Mouse (Mus musculus) intestine, postnatal 0 days (tissue): Measurements from ENCODE around the gene Clca2. TPM values are rescaled to one million over a fixed set of nuclear protein-coding genes. Genes with fewer than 3 reads are reported as not detected.

Experiments
- ATAC-seq: fragments of 200-750 bp; cut with Nextera tagmentation; 2 replicates; pipeline ENCODE4 v1.8.0; 2017; ENCODE audit warnings: mild to moderate bottlenecking, moderate TSS enrichment, moderate library complexity
- H3K27ac ChIP-seq: fragments of 300-500 bp; sonication (generic); 2 replicates; pipeline ENCODE4 v1.5.1; 2014; ENCODE audit warnings: mild to moderate bottlenecking, low read depth, low read length, moderate library complexity
- H3K27me3 ChIP-seq: fragments of 300-500 bp; sonication (generic); replicated peaks from 2 replicates; pipeline ENCODE4 v1.6.1; 2014; ENCODE audit warnings: low read length, mixed read lengths; ENCODE audit not compliant: control insufficient read depth, insufficient read depth
- H3K36me3 ChIP-seq: fragments of 300-500 bp; sonication (generic); 2 replicates; pipeline ENCODE4 v1.6.1; 2014; ENCODE audit warnings: mild to moderate bottlenecking, moderate library complexity; ENCODE audit not compliant: control insufficient read depth, insufficient read depth
- H3K4me1 ChIP-seq: fragments of 300-500 bp; sonication (generic); replicated peaks from 2 replicates; pipeline ENCODE4 v1.6.1; 2014; ENCODE audit warnings: antibody characterized with exemption, low read length, mixed read lengths; ENCODE audit not compliant: control insufficient read depth, insufficient read depth
- H3K4me2 ChIP-seq: fragments of 300-500 bp; sonication (generic); replicated peaks from 2 replicates; pipeline ENCODE4 v1.6.1; 2014; ENCODE audit warnings: low read depth, mild to moderate bottlenecking, moderate library complexity
- H3K4me3 ChIP-seq: fragments of 300-500 bp; sonication (generic); 2 replicates; pipeline ENCODE4 v1.5.1; 2014; ENCODE audit warnings: low read depth, low read length
- H3K9ac ChIP-seq: fragments of 300-500 bp; sonication (generic); 2 replicates; pipeline ENCODE4 v1.6.1; 2014; ENCODE audit warnings: mild to moderate bottlenecking, low read depth, low read length
- H3K9me3 ChIP-seq: fragments of 300-500 bp; sonication (generic); 2 replicates; pipeline ENCODE4 v1.6.1; 2016; ENCODE audit warnings: mixed run types; ENCODE audit not compliant: control insufficient read depth
- CTCF ChIP-seq: sonication (generic); IDR thresholded peaks from 2 replicates; pipeline ENCODE4 v1.5.1; 2016; ENCODE audit warnings: low read depth, mild to moderate bottlenecking, control low read depth, antibody characterized with exemption, moderate library complexity
- WGBS: fragments of 180-500 bp; shearing (Covaris S2); extraction: QIAGEN DNeasy Blood & Tissue Kit; methylation state at CpG from one replicate; pipeline ENCODE4 v1.1.7; 2014; 5-methylcytosine and 5-hydroxymethylcytosine counted together
- polyA plus RNA-seq: library from polyadenylated mRNA; unstranded; fragments of >200 nt; fragmentation: Nextera tagmentation; extraction: Ambion mirVana; gene quantifications from 2 replicates; pipeline ENCODE4 v1.2.1, GENCODE M21; 2015

The Clca2 gene
- polyA plus RNA-seq, 1 experiment from 2014 or later, result 0.47 TPM

DNA sequence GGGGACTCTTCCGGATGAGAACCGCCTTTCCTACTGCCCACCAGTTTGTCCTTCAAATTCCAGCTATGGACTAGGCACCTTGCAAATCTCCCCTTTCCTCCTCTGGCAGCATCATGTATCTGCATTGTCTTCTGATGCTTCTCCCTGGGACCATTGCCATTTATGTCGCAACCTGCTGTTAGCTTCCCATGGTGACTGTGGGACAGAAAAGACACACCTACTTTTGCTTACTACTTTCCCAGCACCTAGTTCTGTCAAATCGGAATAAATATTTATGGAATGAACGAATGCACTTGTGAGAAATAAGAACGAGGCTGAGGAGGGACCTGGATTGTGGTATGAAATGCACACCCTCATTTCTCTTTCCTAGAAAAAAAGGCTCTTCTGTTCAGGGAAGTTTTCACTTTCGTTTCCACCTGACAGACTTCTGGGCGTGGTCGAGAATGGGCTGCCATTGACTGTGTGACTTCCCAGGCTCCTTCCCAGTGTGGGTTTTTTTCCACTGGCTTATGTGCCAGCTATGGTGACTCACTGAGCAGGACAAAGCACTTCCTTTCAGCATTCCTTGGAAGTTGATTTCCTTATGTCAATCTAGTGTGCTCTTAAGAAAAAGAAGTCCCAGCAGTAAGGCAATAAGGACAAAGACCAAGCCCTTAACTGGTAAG, 2.8 kb upstream of the Clca2 start:
- Histone ChIP-seq H3K9ac (no peak overlapping the region), H3K27me3 (no peaks in the 10 kb centered on the region), H3K4me3 (peak overlapping the region; percentile 18; the same call in 1 of the 2 replicates), H3K4me1 (no peaks in the 10 kb centered on the region), H3K9me3 (no peaks in the 10 kb centered on the region), H3K4me2 (peak overlapping the region; percentile 50), H3K36me3 (no peaks in the 10 kb centered on the region), H3K27ac (peak overlapping the region; percentile 11; the same call in 1 of the 2 replicates)
- no peak for TF ChIP-seq CTCF
- peak; percentile 95 for ATAC-seq
- WGBS, result 47% methylated on average over 9 of the region's 9 CpGs

DNA sequence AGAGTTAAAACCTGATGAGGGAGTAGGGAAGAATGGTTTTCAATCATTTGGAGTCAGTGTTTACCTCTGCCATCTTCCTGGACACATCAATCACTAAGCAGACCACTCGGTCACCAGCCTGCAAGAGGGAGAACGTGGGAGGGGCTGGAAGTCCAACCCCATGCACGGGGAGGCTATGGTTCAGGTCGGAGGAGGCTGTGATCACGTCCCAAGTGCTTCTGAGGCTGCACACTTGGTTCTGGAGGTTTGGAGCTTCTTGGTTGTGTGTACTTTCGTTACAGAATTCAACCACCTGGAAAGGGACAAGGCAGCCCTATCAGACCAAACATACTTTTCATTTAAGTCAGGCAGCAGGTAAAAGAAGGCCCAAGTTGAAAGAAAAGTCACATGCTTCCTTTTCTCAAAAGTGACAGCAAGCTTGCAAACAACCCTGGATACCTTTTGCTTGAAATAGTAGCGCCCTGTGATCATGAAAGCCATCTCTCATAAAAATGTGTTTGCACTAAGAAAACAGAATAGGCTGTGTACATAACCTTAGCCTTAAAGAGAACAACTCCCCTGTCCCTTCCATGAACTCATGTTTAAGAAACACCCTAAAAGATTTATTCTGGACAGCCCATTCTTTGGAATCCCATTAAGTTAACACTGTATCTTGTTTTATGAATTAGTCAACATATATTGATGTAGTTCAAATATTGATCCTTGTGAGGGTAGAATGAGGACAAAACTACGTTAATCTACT, 11.2 kb downstream of the Clca2 start:
- 38% methylated on average over 8 of the region's 8 CpGs for WGBS
- no peak overlapping the region for H3K9ac ChIP-seq
- H3K27me3 ChIP-seq, result no peaks in the 10 kb centered on the region
- no peak for TF ChIP-seq CTCF
- no peak overlapping the region for H3K27ac ChIP-seq
- H3K36me3 ChIP-seq, result no peaks in the 10 kb centered on the region
- 0 out of 2 replicates have a peak, but pooled peaks cover 2% of the 10 kb centered on the region for H3K4me1 ChIP-seq
- no peak overlapping the region for H3K4me3 ChIP-seq
- no peaks in the 10 kb centered on the region for H3K9me3 ChIP-seq
- peak; percentile 16; the same call in 1 of the 2 replicates for ATAC-seq
- H3K4me2 ChIP-seq, result no peak overlapping the region

DNA sequence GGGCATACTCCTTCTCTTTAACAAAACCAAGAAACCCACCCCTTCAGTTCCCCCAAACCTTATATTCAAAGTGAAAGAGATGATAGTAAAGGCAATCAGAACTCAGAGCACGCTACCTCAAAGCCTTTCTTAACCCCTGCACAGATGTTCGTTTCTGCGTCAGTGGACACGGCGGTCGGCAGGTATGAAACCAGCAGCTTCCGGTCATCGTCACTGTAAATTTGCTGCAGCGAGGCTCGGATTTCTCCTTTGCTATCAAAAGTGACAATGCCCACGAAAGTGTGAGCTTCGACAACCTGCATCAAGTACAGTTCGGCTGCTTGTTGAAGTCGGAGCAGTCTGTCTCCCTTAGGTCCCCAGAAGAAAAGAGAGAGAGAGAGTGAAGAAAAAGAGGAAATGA, 13.1 kb downstream of the Clca2 start:
- H3K4me1 ChIP-seq, result 0 out of 2 replicates have a peak, but pooled peaks cover 2% of the 10 kb centered on the region
- 95% methylated on average over 14 of the region's 14 CpGs for WGBS
- no peak overlapping the region for H3K9ac ChIP-seq
- no peak overlapping the region for H3K27ac ChIP-seq
- no peak for TF ChIP-seq CTCF
- no peaks in the 10 kb centered on the region for H3K9me3 ChIP-seq
- H3K4me2 ChIP-seq, result no peak overlapping the region
- no peak overlapping the region for H3K4me3 ChIP-seq
- no peak for ATAC-seq
- H3K27me3 ChIP-seq, result no peaks in the 10 kb centered on the region
- H3K36me3 ChIP-seq, result no peaks in the 10 kb centered on the region

DNA sequence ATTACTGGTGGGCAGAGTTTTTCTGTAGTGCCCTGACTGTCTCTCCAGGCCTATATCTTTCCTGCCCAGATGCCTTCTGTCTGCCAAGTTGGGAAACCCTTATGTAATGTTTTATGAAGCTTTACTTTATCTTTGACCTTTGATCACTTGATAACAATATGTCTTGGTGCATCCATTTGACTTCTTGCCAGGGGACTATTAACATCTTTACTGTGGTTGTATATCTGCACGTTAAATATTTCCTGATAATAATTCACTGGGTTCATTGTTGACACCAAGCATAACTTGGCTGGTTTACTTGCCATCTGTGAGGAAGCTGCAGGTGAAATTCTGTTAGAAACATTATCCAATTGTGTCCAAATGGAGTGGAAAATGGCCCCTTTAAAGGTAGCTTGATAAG, 16.2 kb downstream of the Clca2 start:
- H3K27ac ChIP-seq, result no peak overlapping the region
- no peaks in the 10 kb centered on the region for H3K9me3 ChIP-seq
- no peak overlapping the region for H3K4me3 ChIP-seq
- no peak for TF ChIP-seq CTCF
- WGBS, result 19% methylated on average over 1 of the region's 1 CpGs
- no peaks in the 10 kb centered on the region for H3K27me3 ChIP-seq
- peak; percentile 87 for ATAC-seq
- no peak overlapping the region for H3K4me2 ChIP-seq
- 0 out of 2 replicates have a peak, but pooled peaks cover 2% of the 10 kb centered on the region for H3K4me1 ChIP-seq
- H3K9ac ChIP-seq, result no peak overlapping the region
- H3K36me3 ChIP-seq, result no peaks in the 10 kb centered on the region

DNA sequence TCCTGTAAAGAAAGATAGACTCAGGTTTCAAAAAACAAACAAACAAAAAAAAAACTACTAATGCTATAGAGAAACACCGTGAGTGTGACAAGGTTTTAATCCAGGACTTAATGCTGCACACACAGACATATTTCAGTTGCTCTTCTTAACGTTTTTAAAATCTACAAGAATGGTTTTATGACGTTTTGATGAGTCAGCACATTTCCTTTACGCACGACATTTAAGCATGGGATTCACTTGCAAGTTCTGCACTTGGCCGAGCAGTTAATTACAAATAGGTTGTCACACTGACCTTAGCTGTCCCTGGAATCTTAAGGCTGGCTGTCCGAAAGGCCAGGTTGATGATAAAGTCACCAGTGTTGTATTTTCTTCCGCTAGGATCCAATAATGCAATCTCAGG, 18.3 kb downstream of the Clca2 start:
- no peak overlapping the region for H3K9ac ChIP-seq
- no peak for TF ChIP-seq CTCF
- no peak for ATAC-seq
- H3K36me3 ChIP-seq, result no peaks in the 10 kb centered on the region
- H3K4me3 ChIP-seq, result no peak overlapping the region
- H3K27ac ChIP-seq, result no peak overlapping the region
- H3K9me3 ChIP-seq, result no peaks in the 10 kb centered on the region
- no peaks in the 10 kb centered on the region for H3K27me3 ChIP-seq
- WGBS, result 77% methylated on average over 8 of the region's 8 CpGs
- H3K4me2 ChIP-seq, result no peak overlapping the region
- 0 out of 2 replicates have a peak, but pooled peaks cover 2% of the 10 kb centered on the region for H3K4me1 ChIP-seq

DNA sequence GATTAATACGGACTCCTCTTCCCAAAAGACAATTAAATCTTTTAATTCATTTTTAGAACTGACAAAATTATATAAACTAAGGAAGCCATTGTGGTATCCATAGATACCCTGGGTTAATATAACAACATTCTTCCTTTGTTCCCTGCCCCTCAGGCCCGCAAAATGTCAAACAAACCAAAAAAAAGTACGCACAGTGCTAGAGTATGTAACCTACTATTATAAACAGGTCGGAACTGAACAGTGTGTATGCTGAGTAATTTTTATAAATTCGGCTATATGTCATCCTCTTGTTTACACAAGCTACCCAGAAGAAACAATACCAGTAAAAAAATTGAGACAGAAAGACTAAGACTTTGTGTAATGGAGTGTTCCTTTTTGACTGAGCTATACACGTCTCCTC, 20.8 kb downstream of the Clca2 start:
- no peaks in the 10 kb centered on the region for H3K27me3 ChIP-seq
- H3K36me3 ChIP-seq, result no peaks in the 10 kb centered on the region
- no peak overlapping the region for H3K4me2 ChIP-seq
- H3K9ac ChIP-seq, result no peak overlapping the region
- TF ChIP-seq CTCF, result no peak
- H3K4me1 ChIP-seq, result no peaks in the 10 kb centered on the region
- H3K27ac ChIP-seq, result no peak overlapping the region
- no peak for ATAC-seq
- no peaks in the 10 kb centered on the region for H3K9me3 ChIP-seq
- WGBS, result 59% methylated on average over 6 of the region's 6 CpGs
- H3K4me3 ChIP-seq, result no peak overlapping the region
